Mouse (Mus musculus) erythroblast, embryonic 14.5 days (primary cell): ENCODE measurements around the gene D17H6S53E.

Experiments used
- GATA1 ChIP-seq: IDR thresholded peaks from 2 replicates; pipeline ENCODE4 v1.6.1; 2012; ENCODE audit warnings: low read length, inconsistent platforms, mixed read lengths
- TAL1 ChIP-seq: IDR thresholded peaks from 3 replicates; pipeline ENCODE4 v1.6.1; 2012; ENCODE audit warnings: low read length, inconsistent platforms, mixed read lengths

GRCm38 (mm10) chr17:35155451-35155850 lies 29.3 kb downstream of the D17H6S53E start:
- TF ChIP-seq GATA1 (no peak), TAL1 (no peak)
